Mouse (Mus musculus) cerebellum, adult 2 months (tissue): ENCODE results near the gene Racgap1.

Experiments
- CTCF ChIP-seq: fragments of 200-500 bp; IDR thresholded peaks from 2 replicates; pipeline ENCODE4 v1.5.1; 2011; ENCODE audit warnings: low read depth, mild to moderate bottlenecking, control low read depth, low read length, moderate library complexity, borderline replicate concordance; ENCODE audit not compliant: insufficient read depth
- POLR2A ChIP-seq: fragments of 200-500 bp; IDR thresholded peaks from 2 replicates; pipeline ENCODE4 v1.6.1; 2011; ENCODE audit warnings: low read length, control low read depth, borderline replicate concordance; ENCODE audit not compliant: insufficient read depth

- TF ChIP-seq CTCF, result no peak
- no peak for TF ChIP-seq POLR2A
Observed at GRCm38 (mm10) chr15:99658437-99658836, 7.0 kb upstream of the Racgap1 start.
